Mouse (Mus musculus): ENCODE results near the gene Tle3. TPM values are rescaled to one million over a fixed set of nuclear protein-coding genes. Genes with fewer than 3 reads are reported as not detected.

The Tle3 gene
- polyA plus RNA-seq, 1 experiment, result 67.0 TPM

DNA sequence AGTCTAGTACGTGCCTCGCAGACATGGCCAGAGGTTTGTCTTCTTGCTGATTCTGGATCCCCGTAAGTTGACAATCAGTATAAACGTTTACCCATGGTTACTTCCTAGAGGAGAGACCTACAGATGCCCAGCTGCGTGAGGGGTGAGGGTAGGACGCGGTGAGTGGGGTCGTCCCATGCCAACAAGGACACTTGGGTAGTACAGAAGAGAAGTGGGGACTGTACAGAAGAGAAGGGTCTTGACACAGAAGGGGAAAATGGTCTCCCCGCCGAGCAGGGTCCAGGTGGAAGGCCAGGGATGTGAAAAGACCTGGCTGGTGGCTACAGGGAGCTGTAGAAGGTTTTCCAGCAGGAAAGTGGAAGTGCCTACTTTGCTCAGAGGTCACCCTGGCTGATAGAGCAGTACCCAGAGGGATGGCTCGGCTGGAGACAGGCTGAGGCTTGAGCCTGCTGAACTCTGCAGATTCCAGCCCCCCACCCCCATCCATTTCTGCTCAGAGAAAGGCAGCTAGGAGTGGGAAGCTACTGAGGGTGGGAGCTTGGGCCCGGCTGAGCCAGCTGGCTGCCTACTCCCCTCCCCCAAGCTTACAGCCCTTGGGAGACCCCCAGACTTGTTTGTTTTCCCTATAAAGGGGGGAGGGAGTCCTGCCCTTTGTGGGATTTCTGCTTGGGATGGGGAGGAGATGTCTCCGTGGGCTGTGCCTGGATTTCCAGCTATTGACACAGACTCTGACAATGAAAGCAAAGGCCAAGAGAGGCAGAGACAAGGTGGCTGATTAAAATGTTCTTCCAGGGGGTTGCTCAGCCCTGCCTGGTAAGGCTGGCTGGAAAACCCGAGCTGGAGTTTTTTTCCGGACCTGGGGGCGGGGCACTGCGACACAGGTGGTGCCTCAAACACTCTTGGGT is 11.2 kb upstream of the Tle3 start:
- WGBS, result 75% methylated on average over 17 of the region's 17 CpGs
- TF ChIP-seq CTCF (IDR thresholded peaks at IDR 0.05; ENCODE audit: control insufficient read depth, insufficient read depth, low read length) (no peak), POLR2A (IDR thresholded peaks at IDR 0.05; ENCODE audit: borderline replicate concordance, control insufficient read depth, low read depth, low read length) (no peak)
- H3K4me3 ChIP-seq (replicated peaks; ENCODE audit: control insufficient read depth, low read depth, low read length), result no peak overlapping the region
- H3K4me1 ChIP-seq (ENCODE audit: control insufficient read depth, insufficient read depth, low read length), result peaks cover 6% of the 10 kb centered on the region
- H3K27ac ChIP-seq (ENCODE audit: control insufficient read depth, insufficient read depth, low read depth, low read length, poor library complexity), result no peak overlapping the region

DNA sequence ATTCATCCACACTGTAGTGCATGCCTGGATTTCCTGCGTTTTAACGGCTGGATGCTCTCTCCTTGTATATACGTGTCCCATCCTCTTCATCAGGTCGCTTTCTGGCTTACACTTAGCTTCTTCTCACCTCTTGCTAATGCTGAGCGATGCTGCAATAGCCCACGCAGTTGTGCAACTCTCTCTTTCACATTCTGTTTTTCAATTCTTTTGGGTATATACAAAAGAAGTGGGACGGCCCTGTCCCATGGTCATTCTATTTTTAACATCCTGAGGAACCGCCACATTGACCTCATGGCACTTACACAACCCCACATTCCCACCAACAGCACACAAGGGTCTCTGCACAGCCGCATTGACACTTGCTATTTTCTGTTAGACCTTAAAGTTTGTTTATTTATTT is 9.0 kb upstream of the Tle3 start:
- WGBS, result 31% methylated on average over 9 of the region's 9 CpGs
- no peak overlapping the region for H3K4me3 ChIP-seq (replicated peaks; ENCODE audit: control insufficient read depth, low read depth, low read length)

DNA sequence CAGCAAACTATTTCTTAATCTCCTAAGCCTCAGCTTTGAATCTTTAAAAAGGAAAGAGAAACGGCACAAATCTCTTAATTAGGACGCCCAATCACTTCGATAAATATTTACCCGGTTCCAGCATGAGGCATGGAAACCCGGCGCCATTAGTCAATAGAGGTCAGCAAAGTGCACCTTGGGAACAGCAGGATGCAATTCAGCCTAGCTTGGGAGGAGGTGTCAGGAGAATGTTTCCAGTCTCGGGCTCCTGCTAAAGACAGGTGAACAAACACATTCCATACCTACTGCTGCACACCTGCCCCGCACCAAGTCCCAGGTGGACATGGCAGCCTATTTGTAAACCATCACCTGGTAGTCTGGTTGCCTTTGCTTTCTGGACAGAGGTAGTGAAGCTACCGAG is 6.1 kb upstream of the Tle3 start:
- TF ChIP-seq POLR2A (IDR thresholded peaks at IDR 0.05; ENCODE audit: borderline replicate concordance, control insufficient read depth, low read depth, low read length) (no peak), CTCF (IDR thresholded peaks at IDR 0.05; ENCODE audit: control insufficient read depth, insufficient read depth, low read length) (no peak)
- H3K4me3 ChIP-seq (replicated peaks; ENCODE audit: control insufficient read depth, low read depth, low read length), result no peak overlapping the region
- H3K4me1 ChIP-seq (ENCODE audit: control insufficient read depth, insufficient read depth, low read length), result peaks cover 6% of the 10 kb centered on the region
- WGBS, result 69% methylated on average over 9 of the region's 9 CpGs
- H3K27ac ChIP-seq (ENCODE audit: control insufficient read depth, insufficient read depth, low read depth, low read length, poor library complexity), result no peak overlapping the region

More for the DNA sequence above, 9.0 kb upstream of the Tle3 start:
- no peak overlapping the region for H3K27ac ChIP-seq (ENCODE audit: control insufficient read depth, insufficient read depth, low read depth, low read length, poor library complexity)
- TF ChIP-seq POLR2A (IDR thresholded peaks at IDR 0.05; ENCODE audit: borderline replicate concordance, control insufficient read depth, low read depth, low read length) (no peak), CTCF (IDR thresholded peaks at IDR 0.05; ENCODE audit: control insufficient read depth, insufficient read depth, low read length) (no peak)
- H3K4me1 ChIP-seq (ENCODE audit: control insufficient read depth, insufficient read depth, low read length), result peaks cover 6% of the 10 kb centered on the region

DNA sequence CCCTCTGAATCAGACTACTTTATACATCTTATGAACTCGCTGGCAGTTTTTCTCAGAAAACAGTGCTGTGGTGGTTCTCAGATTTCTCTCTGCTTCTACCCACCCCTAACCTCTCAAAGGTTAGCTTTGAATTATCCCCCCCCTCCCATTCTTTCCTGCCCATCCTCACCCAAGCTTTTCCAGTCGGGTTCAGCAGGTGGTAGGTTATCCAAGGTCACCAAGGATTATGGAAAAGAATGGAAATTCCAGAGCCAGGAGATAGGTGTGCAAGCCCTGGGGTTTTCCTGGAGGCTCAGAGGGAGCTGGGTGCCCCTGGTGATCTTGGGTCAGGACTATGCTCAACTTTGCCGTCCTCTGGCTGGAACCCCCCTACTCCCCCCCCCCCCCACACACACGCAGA is 5.0 kb upstream of the Tle3 start:
- Histone ChIP-seq H3K27ac (ENCODE audit: control insufficient read depth, insufficient read depth, low read depth, low read length, poor library complexity) (no peak overlapping the region), H3K4me3 (replicated peaks; ENCODE audit: control insufficient read depth, low read depth, low read length) (no peak overlapping the region), H3K4me1 (ENCODE audit: control insufficient read depth, insufficient read depth, low read length) (peaks cover 6% of the 10 kb centered on the region)
- TF ChIP-seq CTCF (IDR thresholded peaks at IDR 0.05; ENCODE audit: control insufficient read depth, insufficient read depth, low read length) (no peak), POLR2A (IDR thresholded peaks at IDR 0.05; ENCODE audit: borderline replicate concordance, control insufficient read depth, low read depth, low read length) (no peak)
- 54% methylated on average over 4 of the region's 4 CpGs for WGBS

DNA sequence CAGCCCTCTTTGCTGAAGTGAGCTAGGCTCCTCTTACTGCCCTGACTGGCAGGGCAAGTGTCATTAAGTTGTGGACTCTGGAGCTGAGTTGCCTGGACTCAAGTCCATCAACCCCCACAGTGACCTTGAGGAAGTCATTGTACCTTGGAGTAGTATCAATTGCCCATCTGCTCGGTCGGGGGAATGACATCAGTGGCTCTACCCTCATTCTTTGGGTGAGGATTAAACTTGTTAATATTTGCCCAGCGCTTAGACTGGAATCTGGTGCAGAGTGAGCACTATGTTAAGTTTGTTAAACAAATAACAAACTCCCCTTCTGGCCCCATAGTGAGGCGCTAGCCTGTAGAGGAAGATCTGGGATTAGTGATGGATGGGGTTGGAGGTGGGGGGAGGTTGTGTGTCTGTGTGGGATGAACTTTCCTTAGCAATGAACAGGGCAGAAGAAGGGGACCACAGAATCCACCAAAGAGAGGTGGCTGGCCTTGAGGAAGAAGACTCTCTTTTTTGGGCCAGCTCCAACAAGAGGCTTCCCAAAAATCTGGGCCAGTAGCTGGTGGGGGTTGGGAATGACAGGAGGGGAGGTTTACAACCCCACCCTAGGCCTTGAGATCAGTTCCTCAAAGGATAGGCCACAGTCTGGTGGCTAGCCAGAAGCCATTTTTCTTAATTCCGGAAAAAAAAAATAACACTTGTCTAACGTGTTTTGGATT is 4.2 kb upstream of the Tle3 start:
- 44% methylated on average over 6 of the region's 6 CpGs for WGBS
- Histone ChIP-seq H3K27ac (ENCODE audit: control insufficient read depth, insufficient read depth, low read depth, low read length, poor library complexity) (no peak overlapping the region), H3K4me3 (replicated peaks; ENCODE audit: control insufficient read depth, low read depth, low read length) (no peak overlapping the region), H3K4me1 (ENCODE audit: control insufficient read depth, insufficient read depth, low read length) (peaks cover 5% of the 10 kb centered on the region)
- TF ChIP-seq CTCF (IDR thresholded peaks at IDR 0.05; ENCODE audit: control insufficient read depth, insufficient read depth, low read length), result no peak
- no peak for TF ChIP-seq POLR2A (IDR thresholded peaks at IDR 0.05; ENCODE audit: borderline replicate concordance, control insufficient read depth, low read depth, low read length)

DNA sequence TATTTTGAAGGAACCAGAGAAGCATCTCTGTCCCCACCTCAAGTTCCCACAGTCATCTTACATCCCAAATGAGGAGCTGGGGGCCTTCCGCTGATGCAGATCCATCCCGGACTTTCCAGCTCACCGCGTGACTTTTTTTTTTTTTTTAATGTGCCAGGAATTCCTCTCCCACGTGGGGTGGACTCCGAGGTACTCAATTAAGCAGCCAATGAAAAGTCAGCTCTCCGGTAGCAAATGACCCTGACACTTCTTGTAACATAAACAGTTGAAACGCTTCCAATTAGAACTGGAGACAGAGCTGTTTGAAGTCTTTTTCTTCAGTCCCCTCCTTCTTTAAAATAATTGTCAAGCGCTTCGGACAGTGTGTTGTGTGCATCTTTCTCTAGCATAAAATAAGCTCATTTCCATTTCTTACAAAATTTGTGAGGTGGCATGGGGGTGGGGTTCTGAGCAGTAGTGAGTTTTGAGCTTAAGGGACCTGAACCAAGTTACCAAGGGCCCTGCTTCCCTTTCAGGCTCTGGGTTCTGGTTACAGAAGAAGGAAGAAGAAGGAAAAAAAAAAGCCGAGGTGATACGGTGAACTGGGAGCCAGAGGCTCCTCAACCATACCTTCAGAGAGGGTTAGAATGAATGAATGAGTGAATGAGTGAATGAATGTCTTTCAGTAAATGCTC is 3.5 kb upstream of the Tle3 start:
- 8% methylated on average over 12 of the region's 12 CpGs for WGBS
- Histone ChIP-seq H3K4me3 (replicated peaks; ENCODE audit: control insufficient read depth, low read depth, low read length) (no peak overlapping the region), H3K27ac (ENCODE audit: control insufficient read depth, insufficient read depth, low read depth, low read length, poor library complexity) (no peak overlapping the region), H3K4me1 (ENCODE audit: control insufficient read depth, insufficient read depth, low read length) (no peaks in the 10 kb centered on the region)
- TF ChIP-seq CTCF (IDR thresholded peaks at IDR 0.05; ENCODE audit: control insufficient read depth, insufficient read depth, low read length) (no peak), POLR2A (IDR thresholded peaks at IDR 0.05; ENCODE audit: borderline replicate concordance, control insufficient read depth, low read depth, low read length) (no peak)

DNA sequence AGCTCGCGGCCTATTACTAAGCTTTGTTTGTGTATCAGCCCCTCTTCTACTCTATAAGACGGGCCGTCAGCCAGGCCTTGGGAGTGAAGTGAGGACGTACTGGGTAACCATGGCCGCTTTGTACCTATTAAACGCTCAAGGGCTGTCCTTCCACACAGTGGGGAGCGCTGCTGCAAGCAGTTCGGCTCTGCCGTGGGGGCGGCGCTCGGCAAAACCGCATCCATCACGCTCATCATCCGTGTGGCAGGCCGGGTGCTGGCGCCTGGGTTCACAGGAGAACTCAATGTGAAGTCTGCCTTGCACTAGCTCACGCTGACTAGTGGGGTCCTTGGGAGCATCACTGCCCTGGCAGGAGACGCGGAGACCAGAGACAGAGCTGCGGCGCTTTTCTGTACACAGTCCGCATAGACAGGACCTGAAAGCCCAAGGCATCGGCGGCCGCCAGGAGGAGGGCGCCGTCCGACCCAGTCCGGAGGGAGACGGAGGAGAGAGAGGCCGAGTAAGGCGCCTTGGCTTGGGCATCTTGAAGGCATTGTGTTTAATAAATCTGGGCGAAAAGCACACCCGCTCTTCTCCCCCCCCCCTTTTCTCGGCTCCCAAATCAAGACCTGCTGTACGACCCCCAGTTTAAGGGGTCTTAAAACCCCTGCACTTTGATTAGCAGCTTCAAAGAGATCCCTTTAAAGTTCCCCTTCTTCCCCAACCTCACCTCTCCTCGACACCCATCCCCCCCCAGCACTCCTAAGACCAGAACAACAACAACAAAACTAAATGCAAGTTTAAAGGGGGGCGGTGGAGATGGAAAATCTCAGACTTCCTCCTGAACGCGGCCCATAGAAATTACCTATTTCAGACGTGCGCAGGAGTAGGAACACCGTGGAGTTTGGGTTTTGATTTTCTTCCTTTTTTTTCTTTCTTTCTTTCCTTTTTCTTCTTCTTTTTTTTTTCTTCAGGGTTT is 2.6 kb upstream of the Tle3 start:
- Histone ChIP-seq H3K27ac (ENCODE audit: control insufficient read depth, insufficient read depth, low read depth, low read length, poor library complexity) (no peak overlapping the region), H3K4me3 (replicated peaks; ENCODE audit: control insufficient read depth, low read depth, low read length) (no peak overlapping the region), H3K4me1 (ENCODE audit: control insufficient read depth, insufficient read depth, low read length) (no peaks in the 10 kb centered on the region)
- 1% methylated on average over 45 of the region's 45 CpGs for WGBS
- no peak for TF ChIP-seq POLR2A (IDR thresholded peaks at IDR 0.05; ENCODE audit: borderline replicate concordance, control insufficient read depth, low read depth, low read length)
- no peak for TF ChIP-seq CTCF (IDR thresholded peaks at IDR 0.05; ENCODE audit: control insufficient read depth, insufficient read depth, low read length)

Data from bone marrow, adult 2 months (tissue).